Mouse (Mus musculus) megakaryocyte-erythroid progenitor cell, adult 5-6 weeks (primary cell): Measurements from ENCODE around the gene Adamtsl2. TPM values are rescaled to one million over a fixed set of nuclear protein-coding genes. Genes with fewer than 3 reads are reported as not detected.

ENCODE experiments used
- ATAC-seq: replicated peaks from 2 replicates; pipeline ENCODE4 v1.8.0; 2016; ENCODE audit warnings: mild to moderate bottlenecking, inconsistent platforms; ENCODE audit not compliant: severe bottlenecking, poor library complexity, low FRiP score, low TSS enrichment
- total RNA-seq, 2 experiments: library from RNA; stranded (forward) in 1 of 2; stranded (reverse) in 1 of 2; fragments of 200-1000, 215-1000 nt in 1 of 2; fragments of >200 nt in 1 of 2; fragmentation: Nextera tagmentation in 1 of 2; gene quantifications; 2 replicates each; pipeline ENCODE4 v1.2.3; 2014 to 2017

Gene Adamtsl2
- 1.2 TPM in 1 of 2 replicates, not detected in the other for total RNA-seq (2014; fragmentation: Nextera tagmentation)
- not detected in 2 replicates for total RNA-seq (2017)

GRCm38 (mm10) chr2:27079152-27079584 lies at the start of gene Adamtsl2:
Gene Adamtsl2, plus strand, starts transcription at chr2:27079379.
- no peak for ATAC-seq

DNA sequence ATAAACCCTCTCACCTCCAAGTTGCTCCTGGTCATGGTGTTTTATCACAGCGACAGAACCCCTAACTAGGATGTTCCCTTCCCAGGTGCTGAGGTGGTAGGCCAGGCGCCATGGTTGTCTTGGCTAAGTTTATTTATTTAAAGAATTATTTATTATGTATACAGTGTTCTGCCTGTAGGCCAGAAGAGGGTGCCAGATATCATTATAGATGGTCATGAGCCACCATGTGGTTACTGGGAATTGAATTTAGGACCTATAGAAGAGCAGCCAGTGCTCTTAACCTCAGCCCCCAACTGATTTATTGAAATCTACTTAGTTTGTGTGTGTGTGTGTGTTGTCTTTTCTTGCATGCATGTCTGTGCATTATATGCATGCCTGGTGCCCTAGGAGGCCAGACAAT lies 46.8 kb upstream of the Adamtsl2 start:
- no peak for ATAC-seq

DNA sequence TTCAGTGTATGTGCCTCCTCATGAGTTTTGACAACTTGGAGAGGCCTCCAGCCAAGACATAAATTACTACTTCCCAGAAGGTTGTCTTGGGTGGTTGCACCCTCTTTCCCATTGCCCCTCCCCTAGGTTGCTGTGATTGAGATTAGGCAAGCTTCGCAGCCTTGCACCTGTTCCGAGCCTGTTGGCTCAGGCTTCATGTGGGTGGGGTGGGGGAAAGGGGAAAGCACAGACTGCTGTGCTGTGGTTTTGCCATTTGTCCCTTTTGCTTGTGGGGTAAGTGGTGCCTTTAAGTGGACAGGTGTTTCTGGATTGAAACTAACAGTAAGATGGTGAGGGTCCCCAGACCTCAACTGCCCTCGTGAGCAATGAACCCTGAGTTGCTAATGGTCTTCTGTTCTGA lies 43.2 kb upstream of the Adamtsl2 start:
- ATAC-seq: no peak

DNA sequence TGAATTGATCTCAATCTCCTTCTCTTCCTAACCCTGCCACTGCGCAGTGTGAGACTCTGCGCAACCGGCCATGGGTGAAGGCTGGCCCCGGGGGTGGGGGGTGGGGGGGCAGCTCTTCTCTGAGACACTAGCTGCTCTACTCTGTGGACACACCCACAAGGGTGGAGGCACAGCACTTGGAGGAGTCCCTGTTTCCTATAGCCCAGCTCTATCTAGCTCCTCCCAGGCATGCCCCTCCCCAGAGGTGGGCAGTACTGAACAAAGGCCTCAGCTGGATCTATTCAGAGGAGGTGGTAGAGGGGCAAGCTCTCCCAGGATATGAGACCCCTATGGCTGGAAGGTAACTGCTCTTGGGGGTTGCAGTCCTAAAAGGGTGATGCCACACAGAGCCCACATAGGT lies 42.2 kb upstream of the Adamtsl2 start:
- ATAC-seq: no peak

DNA sequence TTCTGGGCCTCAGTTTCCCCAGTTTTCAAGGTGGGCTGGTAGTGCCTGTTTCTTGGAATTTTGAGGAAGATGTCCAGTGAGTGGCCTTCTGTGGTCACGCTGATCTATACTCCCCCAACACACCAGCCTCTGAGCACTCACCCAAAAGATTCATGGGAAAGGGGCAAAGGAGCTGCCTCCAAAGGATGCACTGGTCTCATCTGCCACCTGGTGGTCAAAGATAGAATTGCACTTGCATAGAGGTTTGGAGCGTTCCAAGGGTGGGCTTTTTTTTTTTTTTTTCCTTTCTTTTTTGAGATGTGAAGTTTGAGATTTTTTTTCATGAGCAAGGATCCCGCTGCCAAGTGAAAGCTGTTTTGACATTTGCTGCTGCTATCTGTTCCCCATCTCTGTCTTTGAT lies 40.6 kb upstream of the Adamtsl2 start:
- ATAC-seq: 0 out of 2 replicates have a peak, but pooled peaks have one; percentile 41

DNA sequence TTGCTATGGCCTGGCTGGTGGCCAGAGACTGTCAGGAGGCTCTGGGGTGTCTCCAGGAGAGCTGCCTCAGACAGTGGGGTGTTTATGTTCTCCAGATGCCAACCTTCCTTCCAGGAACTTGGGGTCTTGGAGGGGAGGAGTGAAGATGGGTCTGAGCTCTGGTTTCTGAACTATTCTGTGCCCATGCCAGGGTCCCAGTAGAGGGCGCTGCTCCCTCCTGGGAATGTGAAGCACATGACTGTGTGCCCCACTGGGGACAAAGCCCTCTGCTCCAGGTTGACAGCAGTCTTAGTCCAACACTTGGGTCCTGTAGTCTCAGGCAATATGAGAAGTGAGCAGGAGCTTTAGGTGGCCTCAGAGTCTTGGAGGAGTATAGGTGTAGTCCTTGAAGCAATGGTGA lies 39.9 kb upstream of the Adamtsl2 start:
- 0 out of 2 replicates have a peak, but pooled peaks have one; percentile 12 for ATAC-seq

DNA sequence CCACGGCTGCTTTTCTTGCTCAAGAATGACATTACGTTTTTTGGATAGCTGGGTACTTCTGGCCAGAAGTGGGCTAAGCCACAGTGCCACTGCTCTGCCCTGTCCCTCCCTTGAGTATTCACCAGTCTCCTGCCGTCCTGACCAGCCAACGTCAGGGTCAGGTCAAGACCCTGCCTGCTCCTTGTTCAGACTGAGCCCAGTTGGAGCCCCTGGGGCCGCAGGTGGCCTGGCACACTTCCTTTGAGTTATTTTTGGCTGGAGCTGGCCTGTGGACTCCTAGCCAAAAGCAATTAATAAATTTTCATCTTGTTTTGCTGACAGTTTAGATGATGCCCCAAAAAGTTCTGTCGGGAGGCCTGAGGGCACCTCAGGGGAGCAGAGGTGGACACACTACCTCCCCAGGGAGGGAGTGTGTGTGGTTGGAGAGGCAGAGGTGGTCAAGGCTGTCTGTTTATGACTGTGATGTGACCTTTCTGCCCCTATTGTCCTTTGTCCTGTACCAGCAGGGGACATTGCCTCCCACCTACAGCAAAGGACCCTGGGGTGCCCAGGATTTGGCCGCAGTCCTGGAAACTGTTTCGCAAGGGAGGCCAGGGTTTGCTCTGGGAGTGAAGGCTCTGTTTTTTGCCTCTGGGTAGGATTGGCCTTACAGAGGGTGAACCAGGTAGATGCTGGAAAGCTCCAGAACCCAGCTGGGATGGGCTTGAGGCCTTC lies 36.9 kb upstream of the Adamtsl2 start:
- no peak for ATAC-seq

DNA sequence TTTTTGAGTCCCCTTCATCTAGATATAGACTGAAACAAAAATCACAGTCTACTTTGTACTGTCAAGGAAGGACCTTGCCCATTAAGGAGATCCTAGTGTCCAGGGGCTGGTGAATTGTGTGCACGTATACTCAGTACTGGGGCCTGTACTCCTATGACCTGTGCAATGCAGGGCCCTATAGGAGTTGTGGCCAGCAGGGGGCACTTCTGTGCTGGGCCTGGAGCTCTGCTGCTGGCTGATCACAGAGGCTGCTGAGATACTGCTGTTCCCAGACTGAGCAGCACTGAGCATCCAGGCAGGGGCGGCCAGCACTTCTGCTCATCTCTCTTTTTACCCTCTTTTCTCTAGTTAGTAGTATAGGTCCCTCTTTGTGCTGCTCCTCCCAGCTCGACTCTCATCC lies 35.7 kb upstream of the Adamtsl2 start:
- peak; percentile 66 for ATAC-seq

GRCm38 (mm10) chr2:27044166-27044565 lies 35.0 kb upstream of the Adamtsl2 start:
- ATAC-seq: no peak

- ATAC-seq: no peak
Measured at GRCm38 (mm10) chr2:27044641-27045040, 34.5 kb upstream of the Adamtsl2 start.

DNA sequence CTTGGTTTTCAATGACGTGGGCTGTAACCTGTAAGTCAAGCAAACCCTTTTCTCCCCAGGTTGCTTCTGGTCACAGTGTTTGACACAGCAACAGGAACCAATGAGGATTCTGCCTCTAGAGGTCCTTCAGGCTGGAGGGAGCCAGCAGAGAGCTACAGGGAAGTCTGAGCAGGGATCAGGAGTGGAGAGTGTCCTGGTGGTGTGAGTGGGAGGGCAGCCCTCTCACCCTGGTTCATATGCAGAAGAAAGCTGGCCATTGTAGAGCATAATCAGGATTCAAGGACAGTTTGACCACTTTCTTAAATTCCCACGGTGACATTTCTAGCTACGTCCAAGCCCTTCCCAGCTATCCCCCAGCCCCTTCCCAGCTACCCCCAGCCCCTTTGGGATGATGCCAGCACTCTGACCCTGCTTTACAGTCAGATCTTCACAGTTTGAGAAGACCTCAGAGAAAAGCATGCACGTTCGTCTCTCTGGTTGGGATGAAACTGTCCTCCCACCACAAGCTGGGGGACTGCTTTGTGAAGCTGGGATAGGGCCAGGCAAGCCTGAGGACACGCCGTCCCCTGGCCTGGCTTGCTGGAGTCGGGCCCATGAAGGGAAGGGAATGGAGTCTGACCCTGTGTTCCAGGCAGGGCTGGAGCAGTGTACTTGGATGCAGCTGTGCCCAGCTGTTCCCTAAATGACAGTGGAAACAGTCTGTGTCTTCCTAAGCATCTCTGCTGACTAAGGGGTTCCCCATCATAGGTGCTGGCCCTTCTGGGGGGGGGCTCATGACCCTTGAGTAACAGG lies 33.0 kb upstream of the Adamtsl2 start:
- ATAC-seq: no peak

- ATAC-seq: no peak
Measured at GRCm38 (mm10) chr2:27049408-27049807, 29.8 kb upstream of the Adamtsl2 start.

DNA sequence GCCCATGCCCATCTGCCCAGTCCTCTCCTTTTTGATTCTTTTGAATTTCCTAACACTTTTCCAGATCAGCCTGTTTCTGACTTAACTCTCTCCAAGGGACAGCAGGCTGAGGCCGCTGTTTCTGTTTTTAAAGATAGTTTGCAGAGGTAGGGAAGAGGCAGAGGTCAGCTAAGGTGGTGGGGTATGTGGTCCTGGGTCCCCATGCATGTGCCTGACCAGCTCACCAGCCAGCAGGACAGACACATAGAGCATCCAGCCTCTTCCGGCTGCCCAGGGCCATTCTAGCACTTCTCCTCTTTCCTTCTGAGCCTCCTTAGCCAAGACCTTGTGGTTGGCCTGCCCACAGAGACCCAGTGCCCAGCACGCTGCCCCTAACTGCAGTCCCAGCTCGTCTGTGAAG lies 20.9 kb upstream of the Adamtsl2 start:
- no peak for ATAC-seq

GRCm38 (mm10) chr2:27058751-27059150 lies 20.4 kb upstream of the Adamtsl2 start:
- ATAC-seq: no peak

GRCm38 (mm10) chr2:27059187-27059586 lies 20.0 kb upstream of the Adamtsl2 start:
- ATAC-seq: no peak

DNA sequence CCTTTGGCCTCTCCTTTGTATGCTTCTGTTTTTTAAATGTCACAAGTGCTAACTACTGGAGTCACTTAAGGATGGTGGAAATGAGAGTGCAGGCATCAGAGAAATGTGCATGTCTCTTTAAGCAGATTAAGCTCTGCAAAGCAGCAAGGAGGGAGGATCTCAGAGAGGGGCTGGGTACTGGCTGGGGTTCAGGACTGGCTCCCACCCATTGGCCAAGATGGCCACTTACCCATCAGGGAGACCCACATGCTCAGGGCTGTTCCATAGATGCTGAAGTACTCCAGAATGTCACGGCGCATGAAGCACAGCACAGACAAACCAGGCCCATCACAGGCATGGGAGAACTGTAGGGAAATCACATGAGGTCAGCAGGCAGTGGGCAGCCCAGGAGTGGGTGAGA lies 12.1 kb upstream of the Adamtsl2 start:
- no peak for ATAC-seq

DNA sequence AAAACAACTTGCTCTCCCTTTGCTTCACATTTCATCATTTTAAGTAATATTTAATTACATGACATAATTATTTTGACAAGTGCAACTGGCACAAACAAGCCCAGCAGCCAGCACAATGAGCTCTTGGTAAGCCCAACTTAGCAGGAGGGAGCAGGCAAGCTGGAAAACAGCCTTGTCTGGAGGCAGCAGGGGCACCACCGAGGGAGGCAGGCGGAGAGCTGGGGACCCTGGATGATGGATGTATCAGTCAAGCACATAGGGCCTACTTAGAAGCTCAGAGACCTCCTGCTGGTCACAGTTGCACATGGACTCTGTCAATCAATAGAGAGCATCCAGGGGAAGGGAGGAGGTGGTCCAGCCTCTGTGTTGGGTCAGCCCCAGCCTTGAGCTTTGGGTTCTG lies 11.2 kb upstream of the Adamtsl2 start:
- no peak for ATAC-seq

- no peak for ATAC-seq
Measured at GRCm38 (mm10) chr2:27069646-27070045, 9.5 kb upstream of the Adamtsl2 start.

DNA sequence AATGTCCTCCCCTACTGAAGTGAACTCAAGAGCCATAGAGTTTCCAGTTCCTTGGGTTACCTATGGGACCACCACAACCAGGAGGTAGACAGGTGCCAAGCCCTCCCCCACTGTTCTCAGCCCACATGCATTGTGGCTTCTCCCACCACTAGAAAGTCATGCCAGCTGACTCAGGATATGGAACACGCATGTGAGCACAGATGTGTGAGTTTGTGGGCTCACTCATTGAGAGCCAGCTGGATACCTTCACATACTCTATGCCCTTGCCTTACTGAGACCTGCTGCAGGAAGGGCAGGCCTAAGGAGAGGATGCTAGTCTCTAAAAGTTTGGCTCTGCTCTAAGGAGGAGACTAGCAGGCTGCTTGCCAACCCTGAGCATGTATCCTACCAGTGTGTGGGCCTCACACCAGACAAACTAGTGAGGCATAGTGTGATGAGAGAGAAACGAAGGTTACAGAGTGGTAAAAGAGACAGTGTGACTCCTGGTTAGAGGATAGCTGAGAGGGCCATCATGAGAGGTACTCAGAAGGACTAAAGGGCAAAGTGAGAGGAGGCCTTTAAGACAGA lies 8.8 kb upstream of the Adamtsl2 start:
- ATAC-seq: no peak

GRCm38 (mm10) chr2:27071137-27071536 lies 8.0 kb upstream of the Adamtsl2 start:
- no peak for ATAC-seq
